Mouse (Mus musculus) midbrain, embryonic 11.5 days (tissue): Measurements from ENCODE around the gene Gm49405. TPM values are rescaled to one million over a fixed set of nuclear protein-coding genes. Genes with fewer than 3 reads are reported as not detected.
"Not testable (repeated sequence)": the region's sequence is repeated elsewhere in the genome, so short reads cannot be mapped to it uniquely, and the experiment has no call there.

Source experiments
- ATAC-seq: fragments of 200-750 bp; cut with Nextera tagmentation; 2 replicates; pipeline ENCODE4 v1.8.0; 2017; ENCODE audit warnings: moderate TSS enrichment, moderate library complexity; ENCODE audit not compliant: low FRiP score
- DNase-seq: peaks from one replicate; pipeline ENCODE4 v3.0.0; 2015; ENCODE audit warnings: low spot score; ENCODE audit errors: missing footprints
- H3K27ac ChIP-seq: fragments of 300-500 bp; sonication (generic); 2 replicates; pipeline ENCODE4 v1.5.1; 2014; ENCODE audit warnings: low read depth, low read length
- H3K27me3 ChIP-seq: fragments of 300-500 bp; sonication (generic); 2 replicates; pipeline ENCODE4 v1.6.1; 2014; ENCODE audit warnings: mild to moderate bottlenecking, low read length, moderate library complexity, mixed read lengths; ENCODE audit not compliant: control insufficient read depth, insufficient read depth
- H3K36me3 ChIP-seq: fragments of 300-500 bp; sonication (generic); 2 replicates; pipeline ENCODE4 v1.6.1; 2014; ENCODE audit warnings: mild to moderate bottlenecking, low read length, moderate library complexity, mixed read lengths; ENCODE audit not compliant: control insufficient read depth, insufficient read depth
- H3K4me1 ChIP-seq: fragments of 300-500 bp; sonication (generic); 2 replicates; pipeline ENCODE4 v1.6.1; 2014; ENCODE audit warnings: low read length; ENCODE audit not compliant: control insufficient read depth, insufficient read depth
- H3K4me2 ChIP-seq: fragments of 300-500 bp; sonication (generic); 2 replicates; pipeline ENCODE4 v1.6.1; 2014; ENCODE audit warnings: mild to moderate bottlenecking, moderate library complexity
- H3K4me3 ChIP-seq: fragments of 300-500 bp; sonication (generic); 2 replicates; pipeline ENCODE4 v1.5.1; 2014; ENCODE audit warnings: low read depth, low read length
- H3K9ac ChIP-seq: fragments of 300-500 bp; sonication (generic); 2 replicates; pipeline ENCODE4 v1.6.1; 2014; ENCODE audit warnings: low read length
- H3K9me3 ChIP-seq: fragments of 300-500 bp; sonication (generic); 2 replicates; pipeline ENCODE4 v1.6.1; 2016; ENCODE audit warnings: low read length; ENCODE audit not compliant: control insufficient read depth
- WGBS: fragments of 180-500 bp; shearing (Covaris S2); extraction: QIAGEN DNeasy Blood & Tissue Kit; methylation state at CpG from one replicate; pipeline ENCODE4 v1.1.7; 2014; 5-methylcytosine and 5-hydroxymethylcytosine counted together
- polyA plus RNA-seq: library from polyadenylated mRNA; unstranded; fragments of >200 nt; fragmentation: Nextera tagmentation; extraction: Ambion mirVana; gene quantifications from 2 replicates; pipeline ENCODE4 v1.2.1, GENCODE M21; 2014

Gm49405 gene
- polyA plus RNA-seq, 1 experiment from 2014 or later, result 0.87 TPM

DNA sequence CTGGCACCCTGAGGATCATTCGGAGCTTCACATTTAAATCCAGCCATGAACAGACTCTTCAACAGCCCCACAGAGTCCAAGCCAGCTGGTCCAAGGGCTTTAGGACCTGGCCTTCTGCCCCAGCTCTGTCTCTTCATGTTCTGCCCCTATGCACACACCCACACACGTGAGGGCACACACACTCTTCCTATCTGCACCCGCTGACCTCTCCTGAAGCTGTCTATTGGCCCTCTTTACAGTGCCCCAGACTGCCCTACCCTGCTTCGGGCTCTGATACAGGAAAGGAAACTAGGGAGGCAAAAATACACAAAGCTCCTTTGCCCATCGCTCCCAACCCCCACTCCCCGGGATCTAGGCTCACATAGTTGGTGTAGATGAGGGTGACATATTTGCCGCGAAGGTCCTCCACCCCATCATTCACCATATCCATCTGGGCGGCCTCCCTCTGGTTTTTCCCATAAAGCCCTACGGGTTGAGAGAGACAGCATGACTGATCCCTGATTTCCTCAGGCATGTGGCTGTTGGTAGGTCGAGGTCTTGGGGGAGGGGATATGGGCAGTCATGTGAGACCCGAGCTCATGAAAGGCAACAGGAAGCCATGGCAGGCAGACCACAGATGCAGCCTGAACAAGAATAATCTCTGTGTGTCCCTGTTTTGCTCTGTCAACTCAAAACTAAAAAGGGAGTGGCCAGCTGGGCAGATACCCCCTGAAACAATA lies 36.1 kb downstream of the Gm49405 start:
- Histone ChIP-seq H3K36me3 (no peaks in the 10 kb centered on the region), H3K27me3 (no peaks in the 10 kb centered on the region), H3K4me1 (peaks cover 9% of the 10 kb centered on the region; the same call in 1 of the 2 replicates), H3K4me2 (no peak overlapping the region), H3K9ac (no peak overlapping the region), H3K4me3 (no peak overlapping the region), H3K27ac (no peak overlapping the region), H3K9me3 (no peaks in the 10 kb centered on the region)
- ATAC-seq, result no peak
- 77% methylated on average over 12 of the region's 12 CpGs for WGBS
- DNase-seq, result peak; percentile 73

DNA sequence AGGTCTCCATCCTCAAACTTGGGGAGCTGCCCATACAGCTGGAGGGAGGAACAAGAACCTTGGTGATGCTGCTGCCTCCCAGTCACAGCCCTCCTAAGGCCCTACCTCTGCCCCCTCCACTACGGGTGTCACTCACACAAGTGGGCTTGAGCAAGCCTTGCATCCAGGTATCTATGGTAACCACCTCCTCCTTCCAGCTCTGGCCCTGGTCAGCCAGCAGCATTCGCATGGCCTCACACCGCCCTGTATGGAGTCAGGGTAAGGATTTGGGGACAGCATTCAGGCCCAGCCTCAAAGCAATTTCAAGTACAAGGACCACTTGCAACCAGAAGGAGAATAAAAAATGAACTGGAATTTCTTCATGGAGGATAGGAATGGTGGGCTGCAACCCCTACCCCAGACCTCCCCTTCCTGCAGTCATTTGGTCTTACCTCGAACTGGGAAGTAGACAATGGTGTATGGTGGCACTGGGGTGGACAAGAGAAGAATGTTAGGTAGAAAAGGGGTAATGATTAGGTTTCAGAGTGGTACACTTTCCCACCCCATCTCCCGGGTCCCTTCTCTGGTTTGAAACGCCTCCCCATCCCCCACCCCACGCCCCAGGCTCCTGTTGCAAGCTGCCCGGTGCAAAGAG lies 36.8 kb downstream of the Gm49405 start:
- not testable (repeated sequence) for H3K27ac ChIP-seq, DNase-seq, H3K9me3 ChIP-seq, H3K4me1 ChIP-seq, H3K36me3 ChIP-seq, H3K27me3 ChIP-seq
- peak; percentile 65; the same call in 1 of the 2 replicates for ATAC-seq
- WGBS, result 26% methylated on average over 7 of the region's 8 CpGs
- H3K4me3 ChIP-seq, result peak overlapping the region; percentile 59
- H3K4me2 ChIP-seq, result peak overlapping the region; percentile 75
- H3K9ac ChIP-seq, result peak overlapping the region; percentile 80

DNA sequence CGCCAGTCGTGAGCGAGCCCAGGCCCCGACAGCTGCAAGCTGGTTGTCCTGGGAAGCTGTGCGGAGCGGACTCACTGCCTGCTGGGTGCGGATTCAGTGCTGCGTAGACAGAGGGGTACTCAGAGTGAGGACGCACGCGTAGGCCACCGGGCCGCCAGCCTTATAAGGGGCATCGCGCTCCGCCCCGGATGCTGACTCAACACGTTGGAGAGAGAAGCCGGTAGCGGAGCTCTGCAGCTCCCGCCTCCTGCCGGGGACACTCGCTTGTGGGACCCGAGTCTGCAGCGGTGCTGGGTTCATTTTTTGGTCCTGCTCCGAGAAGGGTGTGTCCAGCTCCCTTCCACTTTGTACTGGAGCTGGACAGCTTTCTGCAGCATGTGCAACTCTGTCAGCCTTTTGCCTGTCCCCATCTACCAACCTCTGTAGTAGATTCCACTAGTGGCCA lies 37.4 kb downstream of the Gm49405 start, which contains the start of gene Gstp1:
Gene Gstp1 (minus strand): TSS at position 198 of the 445 bp plus-strand sequence.
- Histone ChIP-seq H3K4me1 (peaks cover 9% of the 10 kb centered on the region; the same call in 1 of the 2 replicates), H3K4me3 (peak within 1 kb of the TSS; percentile 59), H3K4me2 (peak within 1 kb of the TSS; percentile 75), H3K9ac (peak within 1 kb of the TSS; percentile 80), H3K36me3 (no peaks in the 10 kb centered on the region), H3K9me3 (no peaks in the 10 kb centered on the region), H3K27ac (no peak within 1 kb of the TSS), H3K27me3 (no peaks in the 10 kb centered on the region)
- peak; percentile 87 for ATAC-seq
- DNase-seq, result peak; percentile 96
- WGBS, result under 1% methylated on average over 26 of the region's 26 CpGs

DNA sequence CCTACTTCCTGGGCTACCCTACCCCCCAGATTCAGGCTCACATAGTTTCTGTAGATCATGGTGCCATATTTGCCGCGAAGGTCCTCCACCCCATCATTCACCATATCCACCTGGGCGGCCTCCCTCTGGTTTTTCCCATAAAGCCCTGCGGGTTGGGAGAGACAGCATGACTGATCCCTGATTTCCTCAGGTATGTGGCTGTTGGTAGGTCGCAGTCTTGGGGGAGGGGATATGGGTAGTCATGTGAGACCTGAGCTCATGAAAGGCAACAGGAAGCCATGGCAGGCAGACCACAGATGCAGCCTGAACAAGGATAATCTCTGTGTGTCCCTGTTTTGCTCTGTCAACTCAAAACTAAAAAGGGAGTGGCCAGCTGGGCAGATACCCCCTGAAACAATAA lies 40.5 kb downstream of the Gm49405 start:
- 85% methylated on average over 5 of the region's 5 CpGs for WGBS
- not testable (repeated sequence) for H3K36me3 ChIP-seq, H3K9ac ChIP-seq, H3K27ac ChIP-seq, H3K4me2 ChIP-seq, H3K27me3 ChIP-seq, H3K9me3 ChIP-seq, H3K4me3 ChIP-seq, ATAC-seq, H3K4me1 ChIP-seq
- DNase-seq, result peak; percentile 78

DNA sequence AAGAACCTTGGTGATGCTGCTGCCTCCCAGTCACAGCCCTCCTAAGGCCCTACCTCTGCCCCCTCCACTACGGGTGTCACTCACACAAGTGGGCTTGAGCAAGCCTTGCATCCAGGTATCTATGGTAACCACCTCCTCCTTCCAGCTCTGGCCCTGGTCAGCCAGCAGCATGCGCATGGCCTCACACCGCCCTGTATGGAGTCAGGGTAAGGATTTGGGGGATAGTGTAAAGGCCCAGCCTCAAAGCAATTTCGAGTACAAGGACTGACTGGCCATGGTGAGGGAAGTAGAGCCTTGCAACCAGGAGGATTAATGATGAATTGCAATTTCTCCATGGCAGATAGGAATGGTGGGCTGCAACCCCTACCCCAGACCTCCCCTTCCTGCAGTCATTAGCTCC lies 41.1 kb downstream of the Gm49405 start:
- DNase-seq, ATAC-seq, H3K9me3 ChIP-seq, H3K4me1 ChIP-seq, H3K36me3 ChIP-seq, H3K4me2 ChIP-seq, H3K9ac ChIP-seq, H3K27me3 ChIP-seq, H3K27ac ChIP-seq, H3K4me3 ChIP-seq: not testable (repeated sequence)
- whole genome bisulfite sequencing, result 80% methylated on average over 3 of the region's 4 CpGs

DNA sequence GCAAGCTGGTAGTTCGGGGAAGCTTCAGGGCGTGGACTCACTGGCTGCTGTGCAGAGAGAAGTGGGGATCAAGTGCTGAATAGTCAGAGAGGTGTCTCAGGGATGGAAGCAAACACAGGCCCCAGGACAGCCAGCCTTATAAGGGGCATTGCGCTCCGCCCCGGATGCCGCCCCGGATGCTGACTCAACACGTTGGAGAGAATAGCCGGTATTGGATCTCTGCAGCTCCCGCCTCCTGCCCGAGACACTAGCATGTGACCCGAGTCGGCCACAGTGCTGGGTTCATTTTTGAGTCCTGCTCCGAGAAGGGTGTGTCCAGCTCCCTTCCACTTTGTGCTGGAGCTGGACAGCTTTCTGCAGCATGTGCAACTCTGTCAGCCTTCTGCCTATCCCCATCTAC lies 41.7 kb downstream of the Gm49405 start:
- H3K9ac ChIP-seq, result no peak overlapping the region
- no peaks in the 10 kb centered on the region for H3K27me3 ChIP-seq
- ATAC-seq (no peak), DNase-seq (peak; percentile 74)
- no peaks in the 10 kb centered on the region for H3K36me3 ChIP-seq
- WGBS, result 82% methylated on average over 14 of the region's 14 CpGs
- no peaks in the 10 kb centered on the region for H3K9me3 ChIP-seq
- no peak overlapping the region for H3K27ac ChIP-seq
- H3K4me2 ChIP-seq, result no peak overlapping the region
- 0 out of 2 replicates have a peak, but pooled peaks cover 4% of the 10 kb centered on the region for H3K4me1 ChIP-seq
- H3K4me3 ChIP-seq, result no peak overlapping the region

DNA sequence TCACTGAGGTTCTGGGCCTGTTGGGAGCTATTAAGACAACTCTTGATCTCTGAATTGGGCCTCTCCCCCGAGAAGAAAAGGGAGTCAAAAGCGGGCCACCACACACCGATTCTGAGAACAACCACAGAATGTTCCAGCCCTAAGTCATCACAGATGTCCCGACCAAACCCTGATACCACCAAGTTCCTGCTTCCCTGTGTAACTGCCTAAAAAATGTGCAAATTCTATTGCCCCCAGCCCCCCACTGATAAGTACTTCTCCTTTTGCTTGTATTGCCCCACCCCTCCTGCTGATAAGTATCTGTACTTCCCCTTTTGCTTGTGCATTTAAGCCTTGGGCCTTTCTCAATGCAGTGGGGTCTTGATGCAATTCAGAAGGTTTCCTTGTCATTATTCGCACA lies 43.7 kb downstream of the Gm49405 start:
- not testable (repeated sequence) for H3K4me2 ChIP-seq, H3K36me3 ChIP-seq, ATAC-seq, H3K27me3 ChIP-seq, H3K9ac ChIP-seq, H3K9me3 ChIP-seq, H3K27ac ChIP-seq, H3K4me3 ChIP-seq, H3K4me1 ChIP-seq
- DNase-seq, result peak; percentile 77
- 89% methylated on average over 5 of the region's 5 CpGs for WGBS

DNA sequence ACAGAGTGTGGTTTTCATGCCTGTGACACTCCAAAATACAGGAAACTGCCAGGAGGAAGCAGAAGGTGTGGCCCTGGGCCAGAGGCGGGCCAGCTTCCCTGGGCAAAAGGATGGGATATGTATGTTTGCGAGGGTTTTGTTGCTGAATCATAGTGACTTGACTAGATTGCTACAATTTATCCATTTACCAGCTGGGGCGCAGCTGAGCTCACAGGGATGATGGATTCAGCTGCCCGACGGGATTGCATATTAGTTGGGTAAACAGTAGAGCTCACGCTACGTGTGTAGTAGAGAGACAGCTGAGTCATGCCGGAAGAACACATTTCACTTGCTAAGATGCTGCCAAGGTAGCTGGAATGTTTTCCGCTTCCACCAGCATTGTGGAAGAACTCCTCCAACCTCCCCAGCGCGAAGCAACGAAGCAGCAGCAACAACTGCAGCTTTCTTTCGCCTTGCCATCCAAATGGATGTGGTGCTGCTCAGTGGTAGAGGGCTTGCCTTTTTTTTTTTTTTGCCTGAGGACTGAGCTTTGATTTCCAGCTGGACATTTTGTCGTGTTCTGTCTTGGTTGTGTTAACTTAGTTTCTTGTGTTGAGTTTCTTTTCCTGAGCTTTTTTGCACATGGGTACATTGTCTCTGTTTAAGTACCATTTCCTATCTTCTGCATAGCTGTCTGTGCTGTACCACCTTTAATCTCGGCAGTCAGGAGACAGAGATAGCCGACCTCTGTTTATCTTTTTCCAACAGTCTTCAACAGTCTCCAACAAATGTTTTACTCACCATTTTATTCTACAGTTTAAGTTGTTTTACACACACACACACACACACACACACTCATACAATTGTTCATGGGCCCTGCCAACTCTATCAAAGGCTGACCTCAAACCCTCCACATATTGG lies 45.8 kb downstream of the Gm49405 start, which contains the start of gene Gstp2:
Gene Gstp2 (minus strand): TSS at position 58 of the 900 bp plus-strand sequence.
- Histone ChIP-seq H3K4me1 (no peaks in the 10 kb centered on the region), H3K4me3 (no peak within 1 kb of the TSS), H3K9ac (no peak within 1 kb of the TSS), H3K27me3 (no peaks in the 10 kb centered on the region), H3K27ac (no peak within 1 kb of the TSS), H3K36me3 (no peaks in the 10 kb centered on the region), H3K4me2 (peak within 1 kb of the TSS; percentile 15; the same call in 1 of the 2 replicates), H3K9me3 (no peaks in the 10 kb centered on the region)
- DNase-seq (peak; percentile 85), ATAC-seq (no peak)
- WGBS, result 65% methylated on average over 16 of the region's 16 CpGs
